Mouse (Mus musculus) CH12.LX (cell line): ENCODE results near the gene Sec1.

Source experiments
- CTCF ChIP-seq, 2 experiments: IDR thresholded peaks in 1 of 2; conservative IDR thresholded peaks in 1 of 2; 2 replicates each; pipeline ENCODE4 v1.5.1; 2011 to 2012; ENCODE audit warnings: low read depth in 2 of 2, low read length in 2 of 2, improper control_type of control experiment in 1 of 2, inconsistent platforms in 1 of 2, mild to moderate bottlenecking in 1 of 2, moderate library complexity in 1 of 2
- EP300 ChIP-seq: IDR thresholded peaks from 2 replicates; pipeline ENCODE4 v1.6.1; 2011; ENCODE audit warnings: low read length, improper control_type of control experiment
- JUND ChIP-seq: conservative IDR thresholded peaks from 2 replicates; pipeline ENCODE4 v1.6.1; 2011; ENCODE audit warnings: low read depth, low read length, improper control_type of control experiment
- MAFK ChIP-seq: IDR thresholded peaks from 2 replicates; pipeline ENCODE4 v1.6.1; 2011; ENCODE audit warnings: low read length, improper control_type of control experiment; ENCODE audit not compliant: insufficient replicate concordance
- MAX ChIP-seq: IDR thresholded peaks from 2 replicates; pipeline ENCODE4 v1.6.1; 2011; ENCODE audit warnings: low read length, improper control_type of control experiment
- MYC ChIP-seq: IDR thresholded peaks from 2 replicates; pipeline ENCODE4 v1.6.1; 2011; ENCODE audit warnings: low read depth, mild to moderate bottlenecking, improper control_type of control experiment, low read length
- NELFE ChIP-seq: IDR thresholded peaks from 2 replicates; pipeline ENCODE4 v1.6.1; 2011; ENCODE audit warnings: low read depth, low read length, improper control_type of control experiment
- POLR2A ChIP-seq: IDR thresholded peaks from 2 replicates; pipeline ENCODE4 v1.6.1; 2011; ENCODE audit warnings: low read depth, mild to moderate bottlenecking, improper control_type of control experiment, low read length
- RAD21 ChIP-seq: IDR thresholded peaks from 2 replicates; pipeline ENCODE4 v1.6.1; 2011; ENCODE audit warnings: low read depth, mild to moderate bottlenecking, low read length, improper control_type of control experiment, moderate library complexity
- SIN3A ChIP-seq: IDR thresholded peaks from 2 replicates; pipeline ENCODE4 v1.6.1; 2012; ENCODE audit warnings: low read length, improper control_type of control experiment, inconsistent platforms
- TCF12 ChIP-seq: IDR thresholded peaks from 2 replicates; pipeline ENCODE4 v1.6.1; 2014; ENCODE audit warnings: low read depth, mild to moderate bottlenecking, inconsistent platforms, low read length, improper control_type of control experiment
- USF1 ChIP-seq: IDR thresholded peaks from 2 replicates; pipeline ENCODE4 v1.6.1; 2014; ENCODE audit warnings: low read depth, mild to moderate bottlenecking, inconsistent platforms, low read length, improper control_type of control experiment
- USF2 ChIP-seq: conservative IDR thresholded peaks from 2 replicates; pipeline ENCODE4 v1.6.1; 2011; ENCODE audit warnings: low read depth, low read length, improper control_type of control experiment

DNA sequence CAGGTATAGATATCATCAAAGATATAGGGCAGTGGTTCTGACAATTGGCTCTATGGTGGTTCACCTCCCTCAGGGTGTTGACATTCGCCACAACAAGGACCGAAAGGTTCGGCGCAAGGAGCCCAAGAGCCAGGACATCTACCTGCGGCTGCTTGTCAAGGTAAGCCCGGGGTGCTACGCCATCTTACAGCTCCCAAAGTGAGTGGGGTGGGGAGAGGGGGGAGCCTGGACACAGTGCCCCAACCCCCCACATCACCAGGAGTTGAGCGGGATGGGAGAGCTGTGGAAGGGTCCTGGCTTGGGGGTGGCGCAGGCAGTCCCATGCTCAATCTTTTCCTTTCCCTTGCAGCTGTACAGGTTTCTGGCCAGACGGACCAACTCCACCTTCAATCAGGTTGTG lies 25.0 kb upstream of the Sec1 start:
- TF ChIP-seq MAX (no peak), EP300 (no peak), USF2 (no peak), SIN3A (no peak), MYC (no peak), TCF12 (no peak), NELFE (no peak), POLR2A (no peak), CTCF (conservative IDR thresholded peaks at IDR 0.05 in 1 of 2, IDR thresholded peaks at IDR 0.05 in 1 of 2; ENCODE audit: low read depth in 2 of 2, low read length in 2 of 2) (no peak), MAFK (no peak), RAD21 (no peak), USF1 (no peak), JUND (no peak)
